In the genomic region with DNA sequence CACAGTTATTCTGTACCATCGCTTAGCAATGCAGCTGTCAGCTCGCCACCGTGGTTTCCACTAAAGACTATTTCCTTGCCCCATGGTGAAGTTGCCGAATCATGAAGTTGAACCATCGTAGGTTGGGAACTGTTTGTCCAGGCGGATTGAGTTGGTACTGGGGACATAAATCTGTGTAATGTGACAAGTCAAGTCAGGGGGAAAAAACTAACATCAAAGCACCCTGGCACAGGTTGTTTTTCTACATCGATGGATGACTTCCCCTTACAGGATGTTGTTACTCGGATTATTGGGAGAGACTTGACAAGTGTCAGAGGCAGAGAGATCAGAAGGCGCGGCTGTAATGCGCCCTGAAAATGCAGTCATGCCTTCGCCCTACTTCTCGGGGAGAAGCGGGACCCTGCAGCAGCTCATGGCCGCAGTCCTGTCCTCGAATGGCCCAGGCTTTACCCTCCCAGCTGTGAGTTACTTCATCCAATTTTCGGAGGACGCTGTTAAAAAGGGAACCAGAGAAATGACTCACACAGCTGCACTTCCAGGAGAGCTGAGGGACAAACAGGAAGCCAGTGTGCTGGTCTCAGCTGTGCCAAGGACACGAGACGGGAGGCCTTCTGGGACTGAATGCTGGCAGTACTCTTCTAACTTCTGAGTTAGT, we compare ENCODE assay signal across 9 mouse cellular contexts. TPM values are rescaled to one million over a fixed set of nuclear protein-coding genes. Genes with fewer than 3 reads are reported as not detected.
DNase-seq lines count a peak whose midpoint lies in the region; ATAC-seq lines count a peak whose summit lies in the region.
"Had no signal": no experiment of that assay in that cellular context is flagged by ENCODE, and none has a peak within 500 bp of the region (broad histone marks: within the 10 kb centered on the region; RNA-seq: fewer than 3 reads in every experiment).

No protein-coding gene starts in this region.

- H3K9me3 ChIP-seq in kidney, embryonic 15.5 days (replicated peaks), result no peaks in the 10 kb centered on the region
- H3K9me3 ChIP-seq: hindbrain, embryonic 15.5 days had no signal

- peaks cover 6% of the 10 kb centered on the region; the same call in 1 of the 2 replicates for H3K27me3 ChIP-seq in kidney, embryonic 15.5 days
- H3K27me3 ChIP-seq: hindbrain, embryonic 15.5 days had no signal

- no peaks in the 10 kb centered on the region for H3K36me3 ChIP-seq in kidney, embryonic 15.5 days
- H3K36me3 ChIP-seq: hindbrain, embryonic 15.5 days had no signal

- peak; percentile 76 for ATAC-seq in kidney, embryonic 15.5 days (replicated peaks; ENCODE audit: low FRiP score)

- whole genome bisulfite sequencing in kidney, embryonic 15.5 days, result 12% methylated on average over 20 of the region's 20 CpGs

- DNase-seq in right cerebral cortex, adult 18-20 months, result peak; percentile 59
- no peak for DNase-seq in right cerebral cortex, postnatal 14 days
- DNase-seq in embryo, embryonic 11 days, result peak; percentile 26
- peak; percentile 45 to 69 for DNase-seq in monocyte, adult 2 months (ENCODE audit: low read depth in 1 of 2, low spot score in 2 of 2)
- no peak for DNase-seq in cerebellum, adult 11-12 months
- DNase-seq in yolk sac, embryonic 10.5 days (ENCODE audit: low spot score), result no peak
- DNase-seq in layer of hippocampus, adult 8-10 months (ENCODE audit: low spot score in 2 of 2), result no peak

- peaks cover 10% of the 10 kb centered on the region for H3K4me1 ChIP-seq in kidney, embryonic 15.5 days
- H3K4me1 ChIP-seq: hindbrain, embryonic 15.5 days had no signal

- peak overlapping the region; percentile 45 for H3K27ac ChIP-seq in kidney, embryonic 15.5 days
- H3K27ac ChIP-seq: hindbrain, embryonic 15.5 days had no signal

- peak overlapping the region; percentile 45 for H3K4me2 ChIP-seq in kidney, embryonic 15.5 days
- H3K4me2 ChIP-seq: hindbrain, embryonic 15.5 days had no signal

- H3K4me3 ChIP-seq in kidney, embryonic 15.5 days (replicated peaks), result no peak overlapping the region
- H3K4me3 ChIP-seq: hindbrain, embryonic 15.5 days had no signal

- H3K9ac ChIP-seq in kidney, embryonic 15.5 days, result no peak overlapping the region
- H3K9ac ChIP-seq: hindbrain, embryonic 15.5 days had no signal

RNA-seq across cellular contexts. Expression of a gene that starts 50.2 kb away (rescaled TPM):
- polyA plus RNA-seq in kidney, embryonic 15.5 days (2015; fragmentation: Nextera tagmentation; extraction: Ambion mirVana), result 63.7 and 69.1 TPM in 2 replicates
- total RNA-seq in layer of hippocampus, adult 8-10 months (2022), result 1 to 10 TPM; 6.1 to 8.3 (median 7.7) TPM

Comparison
In these comparisons a context has a peak if more than half of its experiments do, and no peak if none do; other contexts are left out.
1. DNase-seq: peak in right cerebral cortex, adult 18-20 months (single experiment), embryo, embryonic 11 days (single experiment) and monocyte, adult 2 months (2 of 2); none in right cerebral cortex, postnatal 14 days (single experiment), cerebellum, adult 11-12 months (single experiment), yolk sac, embryonic 10.5 days (single experiment) and layer of hippocampus, adult 8-10 months (0 of 2).